Mouse (Mus musculus) hematopoietic stem cell, adult 5-6 weeks (primary cell): Measurements from ENCODE around the gene Itgb6. TPM values are rescaled to one million over a fixed set of nuclear protein-coding genes. Genes with fewer than 3 reads are reported as not detected.
A peak's percentile ranks its signal among the peaks of the same experiment; 100 is the strongest.

Experiments used
- ATAC-seq, 2 experiments: fragments of 125-278 bp in 1 of 2; replicated peaks in 1 of 2; 2 replicates each; pipeline ENCODE4 v1.8.0; 2016 to 2017; ENCODE audit warnings: inconsistent platforms in 2 of 2, mild to moderate bottlenecking in 2 of 2, moderate number of reproducible peaks in 2 of 2, low read depth in 1 of 2, moderate TSS enrichment in 1 of 2; ENCODE audit not compliant: low FRiP score in 2 of 2, poor library complexity in 2 of 2, severe bottlenecking in 2 of 2, insufficient read depth in 1 of 2, low TSS enrichment in 1 of 2
- total RNA-seq: library from RNA; stranded (forward); fragments of 172-1452, 232-1000 nt; gene quantifications from 2 replicates; pipeline ENCODE4 v1.2.3, GENCODE M21; 2017

Itgb6 gene
- total RNA-seq, 1 experiment from 2014 or later = not detected

GRCm38 (mm10) chr2:60694563-60694962, 27.9 kb downstream of the Itgb6 start:
- ATAC-seq = no peak

GRCm38 (mm10) chr2:60692239-60692638, 30.2 kb downstream of the Itgb6 start:
- ATAC-seq = no peak

- ATAC-seq = no peak
Observed at GRCm38 (mm10) chr2:60690212-60690611, 32.2 kb downstream of the Itgb6 start.

GRCm38 (mm10) chr2:60688944-60689615, 33.4 kb downstream of the Itgb6 start:
- peak in 1 of 2 experiments; percentile 36; a peak in 1 of 4 replicates for ATAC-seq

- ATAC-seq = no peak
Observed at GRCm38 (mm10) chr2:60688150-60688549, 34.3 kb downstream of the Itgb6 start.

- ATAC-seq = no peak
Observed at GRCm38 (mm10) chr2:60685973-60686372, 36.5 kb downstream of the Itgb6 start.

- ATAC-seq = no peak
Observed at GRCm38 (mm10) chr2:60684168-60684567, 38.3 kb downstream of the Itgb6 start.

- ATAC-seq = peak; percentile 51 to 62; a peak in 3 of 4 replicates
Observed at GRCm38 (mm10) chr2:60682554-60682953, 39.9 kb downstream of the Itgb6 start.

GRCm38 (mm10) chr2:60674413-60674812, 48.0 kb downstream of the Itgb6 start:
- no peak for ATAC-seq

- ATAC-seq = no peak
Observed at GRCm38 (mm10) chr2:60672973-60673954, 49.2 kb downstream of the Itgb6 start.

GRCm38 (mm10) chr2:60671215-60671614, 51.2 kb downstream of the Itgb6 start:
- no peak for ATAC-seq

GRCm38 (mm10) chr2:60663071-60663470, 59.4 kb downstream of the Itgb6 start:
- ATAC-seq = no peak

GRCm38 (mm10) chr2:60659993-60660392, 62.5 kb downstream of the Itgb6 start:
- no peak for ATAC-seq

- no peak for ATAC-seq
Observed at GRCm38 (mm10) chr2:60658992-60659391, 63.5 kb downstream of the Itgb6 start.

- ATAC-seq = no peak
Observed at GRCm38 (mm10) chr2:60654828-60655227, 67.6 kb downstream of the Itgb6 start.

- no peak for ATAC-seq
Observed at GRCm38 (mm10) chr2:60650155-60650554, 72.3 kb downstream of the Itgb6 start.

GRCm38 (mm10) chr2:60647650-60648049, 74.8 kb downstream of the Itgb6 start:
- ATAC-seq = no peak

- ATAC-seq = no peak
Observed at GRCm38 (mm10) chr2:60646583-60646982, 75.9 kb downstream of the Itgb6 start.
